Comparison of ENCODE assay signal across 8 mouse cellular contexts in the genomic region with DNA sequence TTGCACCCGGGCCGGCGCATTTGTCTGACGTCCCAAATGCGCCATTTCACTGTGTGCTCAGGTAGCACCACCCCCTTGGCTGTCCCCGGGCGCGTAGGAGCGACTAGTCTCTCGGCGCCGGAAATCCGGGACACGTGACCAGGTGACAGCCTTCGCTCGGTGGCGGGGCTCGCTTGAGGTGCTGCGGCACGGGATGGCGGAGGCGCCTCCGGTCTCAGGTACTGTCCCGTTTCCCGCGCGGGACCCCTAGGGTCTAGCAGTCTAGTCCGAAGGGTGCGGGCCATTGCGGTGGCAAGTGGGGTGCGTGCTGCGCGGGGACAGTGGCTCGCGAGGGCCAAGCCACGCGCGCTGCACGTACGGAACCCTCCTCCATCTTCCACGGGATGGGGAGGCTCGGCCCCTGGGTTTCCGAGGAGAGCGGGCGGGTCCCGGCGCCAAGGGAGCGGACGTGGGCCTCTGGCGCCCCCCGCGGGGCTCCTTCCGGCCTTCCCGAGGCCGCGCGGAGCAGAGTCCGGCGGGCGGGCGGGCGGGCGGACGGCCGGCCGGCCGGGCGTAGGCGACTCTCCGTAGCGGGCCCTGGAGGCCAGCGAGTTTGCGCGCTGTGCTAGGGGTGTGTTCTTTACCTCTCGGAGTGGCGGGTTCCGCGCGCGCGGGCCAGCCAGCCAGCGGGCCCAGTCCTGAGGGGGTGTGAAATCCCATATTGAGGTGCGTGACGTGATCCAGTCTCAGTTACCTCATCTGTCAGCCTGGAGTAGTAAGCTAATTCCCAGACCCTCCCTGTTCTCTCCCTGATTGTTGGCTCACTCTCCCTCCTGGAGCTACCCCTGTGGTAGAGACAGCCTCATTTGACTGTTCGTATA. TPM values are rescaled to one million over a fixed set of nuclear protein-coding genes. Genes with fewer than 3 reads are reported as not detected.
DNase-seq lines count a peak whose midpoint lies in the region; ATAC-seq and TF ChIP-seq lines count a peak whose summit lies in the region.

Gene Nfx1 (plus strand): TSS at position 65 of the 860 bp plus-strand sequence.

- H3K4me3 ChIP-seq in cortical plate, adult 2 months (ENCODE audit: insufficient read depth, low read length), result peak within 1 kb of the TSS; percentile 77

- H3K4me1 ChIP-seq in cortical plate, adult 2 months (ENCODE audit: control insufficient read depth, insufficient read depth, low read length), result peaks cover 6% of the 10 kb centered on the region; the same call in 1 of the 2 replicates

- ATAC-seq in activated CD4-positive, CD25-positive, alpha-beta regulatory T cell, adult 4 months, result peak; percentile 97
- ATAC-seq in megakaryocyte progenitor cell, adult 5-6 weeks (replicated peaks; ENCODE audit: poor library complexity), result peak; percentile 90

- peak within 1 kb of the TSS; percentile 94 for H3K27ac ChIP-seq in cortical plate, adult 2 months (ENCODE audit: insufficient read depth, low read length)

- TF ChIP-seq POLR2A in cortical plate, adult 2 months (IDR thresholded peaks at IDR 0.05; ENCODE audit: extremely low read depth, insufficient read depth, low read length), result peak; percentile 69

- peak; percentile 94 for DNase-seq in gastrocnemius, postnatal 10 days
- peak; percentile 98 for DNase-seq in induced T-regulatory cell, adult 2 months (ENCODE audit: low read depth)
- peak; percentile 85 to 95 for DNase-seq in left cerebral cortex, adult 9 months (ENCODE audit: low spot score in 2 of 2)
- DNase-seq in right cerebral cortex, postnatal 14 days, result peak; percentile 96
- DNase-seq in urinary bladder, postnatal 36 days (ENCODE audit: low spot score in 2 of 2), result peak; percentile 90 to 94

- no peak for TF ChIP-seq CTCF in cortical plate, adult 2 months (IDR thresholded peaks at IDR 0.05; ENCODE audit: extremely low read depth, insufficient read depth, low read length)

RNA-seq across cellular contexts. Expression of gene Nfx1, which starts in this region (rescaled TPM):
- 10 to 100 TPM; 92.3 to 93.9 TPM for polyA plus RNA-seq in activated CD4-positive, CD25-positive, alpha-beta regulatory T cell, adult 4 months (2017; shearing (Covaris generic))
- 84.9 and 87.1 TPM in 2 replicates for polyA plus RNA-seq in cortical plate, adult 2 months (2012; rRNA removed)
- 10 to 100 TPM; 23.9 to 33.3 TPM for total RNA-seq in gastrocnemius, postnatal 10 days (2021)
- total RNA-seq in megakaryocyte progenitor cell, adult 5-6 weeks (2015), result 47.5 and 51.8 TPM in 2 replicates
- total RNA-seq in megakaryocyte progenitor cell, adult 5-6 weeks (2017), result 70.5 and 71.5 TPM in 2 replicates

Comparison
In these comparisons a context has a peak if more than half of its experiments do, and no peak if none do; other contexts are left out.
1. Peak in every context shown above with its lines: DNase-seq, ATAC-seq, H3K4me3 ChIP-seq and H3K27ac ChIP-seq.